Mouse (Mus musculus): ENCODE results near the gene Cpne5.

DNA sequence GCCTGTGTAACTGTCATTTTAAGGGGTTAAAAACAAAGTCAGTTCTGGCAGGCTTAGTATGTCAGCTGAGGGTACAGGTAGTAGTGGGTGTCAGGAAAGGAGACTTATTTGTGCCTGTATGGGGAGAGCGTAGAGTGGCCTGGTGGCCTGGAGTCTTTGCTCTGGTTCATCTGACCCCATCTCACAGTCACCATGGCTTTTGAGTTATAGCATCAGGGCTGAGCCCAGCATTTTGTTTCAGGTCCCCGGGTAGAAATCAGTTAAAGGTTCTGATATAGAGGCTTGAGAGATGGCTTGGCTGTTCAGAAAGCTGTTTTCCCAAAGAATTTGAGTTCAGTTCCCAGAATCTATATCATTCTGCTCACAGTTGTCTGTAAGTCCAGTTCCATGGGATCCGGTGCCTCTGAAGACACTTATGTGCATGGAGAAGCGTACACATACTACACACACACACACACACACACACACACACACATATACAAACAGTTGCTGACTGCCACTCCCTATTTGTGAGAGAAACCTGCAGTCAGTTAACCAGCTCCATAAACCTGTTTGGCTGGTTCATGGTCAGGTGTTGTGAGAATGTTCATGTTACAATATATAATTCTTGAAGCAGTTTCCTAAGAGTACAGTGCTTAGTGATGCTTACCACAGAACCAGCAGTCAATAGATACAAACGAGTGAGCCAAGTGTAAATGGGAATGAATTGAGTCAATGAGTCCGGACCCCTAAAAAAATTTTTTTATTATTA, 30.1 kb upstream of the Cpne5 start:
- no peak for TF ChIP-seq POLR2A (IDR thresholded peaks at IDR 0.05; ENCODE audit: extremely low read depth, insufficient read depth, low read length)
- TF ChIP-seq CTCF (IDR thresholded peaks at IDR 0.05; ENCODE audit: low read depth, low read length): no peak

Data from liver, adult 2 months (tissue).